Mouse (Mus musculus): ENCODE data around the gene Wwox.

- TF ChIP-seq HCFC1 (IDR thresholded peaks at IDR 0.05; ENCODE audit: low read depth, low read length) (no peak), KAT2A (conservative IDR thresholded peaks at IDR 0.05; ENCODE audit: low read depth, low read length) (no peak)
Observed at GRCm38 (mm10) chr8:114399273-114399672, 40.2 kb upstream of the Wwox start.
